Mouse (Mus musculus): Measurements from ENCODE around the gene Nos1.
"Not testable (repeated sequence)": the region's sequence is repeated elsewhere in the genome, so short reads cannot be mapped to it uniquely, and the experiment has no call there.

Nos1 gene

DNA sequence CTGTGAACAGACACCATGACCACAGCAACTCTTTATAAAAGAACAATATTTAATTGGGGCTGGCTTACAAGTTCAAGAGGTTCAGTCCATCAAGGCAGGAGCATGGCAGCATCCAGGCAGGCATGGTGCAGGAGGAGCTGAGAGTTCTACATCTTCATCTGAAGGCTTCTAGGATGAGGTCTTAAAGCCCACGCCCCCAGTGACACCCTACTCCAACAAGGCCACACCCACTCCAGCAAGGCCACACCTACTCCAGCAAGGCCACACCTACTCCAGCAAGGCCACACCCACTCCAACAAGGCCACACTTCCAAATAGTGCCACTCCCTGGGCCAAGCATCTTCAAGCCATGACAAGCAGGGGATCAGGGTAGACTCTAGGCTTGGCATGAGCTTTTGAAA lies 101.6 kb downstream of the Nos1 start:
- in situ Hi-C loops (cut with MboI; ENCODE audit: low pct_unique_long_range_greater_than_20kb in 1 of 2, low sequenced_read_pairs in 2 of 2, unreplicated experiment in 1 of 2), result not testable (repeated sequence)

DNA sequence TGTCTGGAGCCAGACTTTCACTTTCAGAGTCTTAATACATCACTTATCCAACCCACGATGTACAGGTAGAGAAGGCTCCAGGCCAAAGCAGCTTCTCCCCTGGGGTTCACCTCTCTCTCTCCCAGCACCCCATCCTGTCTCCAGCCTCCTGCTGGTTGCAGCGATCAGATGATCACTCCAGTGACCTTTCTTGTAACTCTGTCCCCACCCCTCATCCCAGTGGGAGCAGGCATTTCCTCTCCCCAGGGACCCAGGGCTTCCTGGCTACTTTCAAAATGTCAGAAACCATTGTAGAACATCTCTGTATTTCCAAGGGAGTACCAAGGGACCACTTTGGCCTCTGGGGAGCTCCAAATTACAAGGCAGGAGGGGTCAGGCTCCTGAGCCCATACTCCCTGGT lies 104.2 kb downstream of the Nos1 start:
- in situ Hi-C loops (cut with MboI; ENCODE audit: low pct_unique_long_range_greater_than_20kb in 1 of 2, low sequenced_read_pairs in 2 of 2, unreplicated experiment in 1 of 2), result no loop called here

GRCm38 (mm10) chr5:117888126-117888525 lies 107.3 kb downstream of the Nos1 start:
- in situ Hi-C loops (cut with MboI; ENCODE audit: low pct_unique_long_range_greater_than_20kb in 1 of 2, low sequenced_read_pairs in 2 of 2, unreplicated experiment in 1 of 2), result no loop called here

DNA sequence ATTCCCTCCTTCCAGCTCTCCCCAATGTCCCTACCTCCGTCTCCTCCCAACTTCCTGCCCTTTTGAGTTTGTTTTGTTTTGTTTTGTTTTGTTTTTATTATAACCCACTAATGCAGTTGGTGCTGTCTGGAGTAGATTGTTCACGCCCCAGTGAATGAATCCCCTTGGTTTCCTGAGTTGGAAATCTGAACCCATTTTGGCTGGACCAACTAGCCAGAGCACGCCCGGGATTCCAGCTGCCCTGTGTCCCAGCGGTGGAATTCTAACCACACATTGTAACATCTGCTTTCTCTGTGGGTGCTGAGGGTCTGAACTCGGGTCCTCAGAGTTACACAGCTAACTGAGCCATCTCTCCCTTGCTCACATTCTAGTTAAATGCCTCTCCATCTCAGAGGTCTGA lies 108.1 kb downstream of the Nos1 start:
- in situ Hi-C loops (cut with MboI; ENCODE audit: low pct_unique_long_range_greater_than_20kb in 1 of 2, low sequenced_read_pairs in 2 of 2, unreplicated experiment in 1 of 2), result no loop called here

GRCm38 (mm10) chr5:117889571-117889970 lies 108.7 kb downstream of the Nos1 start:
- in situ Hi-C loops (cut with MboI; ENCODE audit: low pct_unique_long_range_greater_than_20kb in 1 of 2, low sequenced_read_pairs in 2 of 2, unreplicated experiment in 1 of 2), result no loop called here

- in situ Hi-C loops (cut with MboI; ENCODE audit: low pct_unique_long_range_greater_than_20kb in 1 of 2, low sequenced_read_pairs in 2 of 2, unreplicated experiment in 1 of 2), result no loop called here
These were observed 110.0 kb downstream of the Nos1 start for GRCm38 (mm10) chr5:117890871-117891270.

GRCm38 (mm10) chr5:117891545-117891944 lies 110.7 kb downstream of the Nos1 start:
- in situ Hi-C loops (cut with MboI; ENCODE audit: low pct_unique_long_range_greater_than_20kb in 1 of 2, low sequenced_read_pairs in 2 of 2, unreplicated experiment in 1 of 2), result no loop called here

DNA sequence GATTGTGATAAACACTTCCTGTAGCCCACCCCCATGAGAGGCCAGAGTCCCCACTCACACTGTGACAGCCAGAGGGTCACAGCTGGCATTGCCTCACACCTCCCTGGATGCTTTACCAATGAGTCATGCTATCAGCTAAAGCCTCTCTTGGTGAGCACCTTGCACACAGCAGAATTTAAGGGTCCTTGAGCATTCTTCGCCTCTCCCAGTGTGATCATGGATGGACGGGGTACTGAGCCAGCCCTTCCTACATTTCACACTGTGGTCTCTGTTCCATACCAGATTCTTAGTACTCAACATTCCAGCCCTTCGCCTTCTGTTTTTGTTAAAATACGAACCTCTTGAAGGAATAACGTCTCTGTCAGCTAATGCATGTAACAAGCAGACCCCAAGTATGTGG lies 113.2 kb downstream of the Nos1 start:
- in situ Hi-C loops (cut with MboI; ENCODE audit: low pct_unique_long_range_greater_than_20kb in 1 of 2, low sequenced_read_pairs in 2 of 2, unreplicated experiment in 1 of 2), result no loop called here

GRCm38 (mm10) chr5:117898055-117898806 lies 117.4 kb downstream of the Nos1 start:
- in situ Hi-C loops (cut with MboI; ENCODE audit: low pct_unique_long_range_greater_than_20kb in 1 of 2, low sequenced_read_pairs in 2 of 2, unreplicated experiment in 1 of 2), result no loop called here

GRCm38 (mm10) chr5:117899361-117899760 lies 118.5 kb downstream of the Nos1 start:
- in situ Hi-C loops (cut with MboI; ENCODE audit: low pct_unique_long_range_greater_than_20kb in 1 of 2, low sequenced_read_pairs in 2 of 2, unreplicated experiment in 1 of 2), result no loop called here

GRCm38 (mm10) chr5:117900921-117901705 lies 120.3 kb downstream of the Nos1 start:
- in situ Hi-C loops (cut with MboI; ENCODE audit: low pct_unique_long_range_greater_than_20kb in 1 of 2, low sequenced_read_pairs in 2 of 2, unreplicated experiment in 1 of 2), result no loop called here

- in situ Hi-C loops (cut with MboI; ENCODE audit: low pct_unique_long_range_greater_than_20kb in 1 of 2, low sequenced_read_pairs in 2 of 2, unreplicated experiment in 1 of 2), result no loop called here
These were observed 122.7 kb downstream of the Nos1 start for GRCm38 (mm10) chr5:117903534-117903933.

- in situ Hi-C loops (cut with MboI; ENCODE audit: low pct_unique_long_range_greater_than_20kb in 1 of 2, low sequenced_read_pairs in 2 of 2, unreplicated experiment in 1 of 2), result no loop called here
These were observed 124.9 kb downstream of the Nos1 start for GRCm38 (mm10) chr5:117905728-117906127.

DNA sequence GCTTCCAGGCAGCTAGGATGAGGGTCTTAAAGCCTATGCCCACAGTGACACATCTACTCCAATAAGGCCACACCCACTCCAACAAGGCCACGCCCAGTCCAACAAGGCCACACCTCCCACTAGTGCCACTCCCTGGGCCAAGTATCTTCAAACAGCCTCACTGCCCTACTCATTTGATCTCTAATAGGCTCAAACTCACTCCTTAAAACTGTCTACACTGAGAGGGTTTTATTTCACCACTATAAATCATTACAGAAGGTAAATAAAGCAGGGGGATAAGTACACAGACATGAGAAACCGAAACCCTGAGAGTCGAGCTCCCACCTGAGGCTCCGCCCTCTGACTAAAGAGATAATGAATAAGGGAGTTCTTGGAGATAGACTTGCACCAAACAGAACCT lies 128.7 kb downstream of the Nos1 start:
- in situ Hi-C loops (cut with MboI; ENCODE audit: low pct_unique_long_range_greater_than_20kb in 1 of 2, low sequenced_read_pairs in 2 of 2, unreplicated experiment in 1 of 2), result no loop called here

DNA sequence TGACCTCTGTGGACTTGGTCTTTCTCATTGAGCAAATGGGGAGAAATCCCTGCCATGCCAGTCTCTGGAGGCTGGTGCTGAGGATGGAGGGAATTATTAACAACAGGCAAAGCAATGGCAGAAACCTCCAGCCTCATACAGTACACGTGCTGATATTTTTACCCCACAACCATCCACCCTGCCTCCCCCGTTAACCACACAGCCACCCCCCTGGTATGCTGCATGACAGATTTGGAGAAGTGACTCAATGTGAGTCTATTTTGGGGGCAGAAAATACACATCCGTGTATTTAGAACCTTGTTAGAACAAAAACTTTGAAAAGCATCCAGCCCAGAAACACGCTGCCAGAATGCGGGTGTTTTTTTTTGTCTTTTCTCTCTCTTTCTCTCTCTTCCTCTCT lies 135.5 kb downstream of the Nos1 start:
- in situ Hi-C loops (cut with MboI; ENCODE audit: low pct_unique_long_range_greater_than_20kb in 1 of 2, low sequenced_read_pairs in 2 of 2, unreplicated experiment in 1 of 2), result no loop called here

DNA sequence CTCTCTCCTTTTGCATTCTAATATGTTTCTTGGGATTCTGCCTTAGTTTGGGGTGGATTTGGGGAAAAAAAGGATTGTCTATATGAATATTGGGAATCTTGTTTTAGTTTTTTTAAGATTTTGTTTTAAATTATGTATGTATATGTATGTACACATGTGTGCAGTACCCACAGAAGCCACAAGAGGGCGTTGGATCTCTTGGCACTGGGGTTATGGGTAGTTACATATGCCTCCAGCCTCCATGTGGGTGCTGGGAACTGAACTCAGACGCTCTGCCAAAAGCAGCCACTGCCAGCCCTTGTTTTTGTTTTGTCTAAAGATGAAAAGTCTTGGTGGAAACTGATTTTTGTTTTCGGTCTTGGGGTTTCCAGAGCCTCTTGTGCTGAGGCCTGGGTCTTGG lies 136.1 kb downstream of the Nos1 start:
- in situ Hi-C loops (cut with MboI; ENCODE audit: low pct_unique_long_range_greater_than_20kb in 1 of 2, low sequenced_read_pairs in 2 of 2, unreplicated experiment in 1 of 2), result no loop called here

- in situ Hi-C loops (cut with MboI; ENCODE audit: low pct_unique_long_range_greater_than_20kb in 1 of 2, low sequenced_read_pairs in 2 of 2, unreplicated experiment in 1 of 2), result no loop called here
These were observed 141.1 kb downstream of the Nos1 start for GRCm38 (mm10) chr5:117921786-117922528.

DNA sequence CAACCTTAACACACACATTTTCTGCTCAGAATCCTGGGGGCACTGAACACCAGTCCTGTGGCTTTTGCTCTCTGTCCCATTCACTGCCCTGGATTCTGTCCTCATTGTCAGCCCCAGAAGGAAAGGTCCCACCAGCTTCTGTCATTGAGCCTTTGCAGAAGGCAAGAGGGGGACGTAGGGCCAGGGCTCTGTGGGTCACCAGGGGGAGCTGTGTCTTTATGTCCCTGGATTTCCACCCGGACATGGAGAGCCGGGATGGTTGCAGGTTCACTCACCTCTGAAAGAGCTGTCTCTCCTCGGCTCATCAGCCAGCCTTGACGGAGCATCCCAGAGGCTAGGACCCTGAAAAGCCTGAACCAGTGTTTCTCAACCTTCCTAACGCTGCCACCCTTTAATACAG lies 142.9 kb downstream of the Nos1 start:
- in situ Hi-C loops (cut with MboI; ENCODE audit: low pct_unique_long_range_greater_than_20kb in 1 of 2, low sequenced_read_pairs in 2 of 2, unreplicated experiment in 1 of 2), result no loop called here

GRCm38 (mm10) chr5:117928553-117928952 lies 147.7 kb downstream of the Nos1 start:
- in situ Hi-C loops (cut with MboI; ENCODE audit: low pct_unique_long_range_greater_than_20kb in 1 of 2, low sequenced_read_pairs in 2 of 2, unreplicated experiment in 1 of 2), result no loop called here

Measured in mouse embryonic stem cell (cell line).